Mouse (Mus musculus) MEL (cell line): ENCODE measurements around the gene Slco3a1. TPM values are rescaled to one million over a fixed set of nuclear protein-coding genes. Genes with fewer than 3 reads are reported as not detected.
"Not testable (repeated sequence)": the region's sequence is repeated elsewhere in the genome, so short reads cannot be mapped to it uniquely, and the experiment has no call there.

ENCODE experiments used
- DNase-seq: peaks from one replicate; pipeline ENCODE4 v3.0.0; 2011; ENCODE audit warnings: low read depth, low spot score
- H3K27ac ChIP-seq: 2 replicates; pipeline ENCODE4 v1.5.1; 2012; ENCODE audit warnings: low read depth, mild to moderate bottlenecking, control low read depth, low read length, moderate library complexity; ENCODE audit not compliant: control insufficient read depth
- H3K27me3 ChIP-seq, 2 experiments: fragments of 150-350 bp in 1 of 2; sonication (generic) in 1 of 2; 2 replicates each; pipeline ENCODE4 v1.6.1; 2012; ENCODE audit warnings: low read length in 2 of 2, mild to moderate bottlenecking in 2 of 2, improper control_type of control experiment in 1 of 2, moderate library complexity in 1 of 2; ENCODE audit not compliant: insufficient read depth in 2 of 2, control insufficient read depth in 1 of 2
- H3K36me3 ChIP-seq, 2 experiments: 2 replicates each; pipeline ENCODE4 v1.6.1; 2012 to 2014; ENCODE audit warnings: low read length in 2 of 2, improper control_type of control experiment in 1 of 2, inconsistent platforms in 1 of 2, mild to moderate bottlenecking in 1 of 2; ENCODE audit not compliant: insufficient read depth in 2 of 2, control insufficient read depth in 1 of 2
- H3K4me1 ChIP-seq, 2 experiments: fragments of 150-350 bp in 1 of 2; sonication (generic) in 1 of 2; 2 replicates each; pipeline ENCODE4 v1.6.1; 2012; ENCODE audit warnings: low read length in 2 of 2, improper control_type of control experiment in 1 of 2, mild to moderate bottlenecking in 1 of 2; ENCODE audit not compliant: insufficient read depth in 2 of 2, control insufficient read depth in 1 of 2
- H3K4me3 ChIP-seq, 2 experiments: fragments of 150-350 bp in 1 of 2; sonication (generic) in 1 of 2; 2 replicates each; pipeline ENCODE4 v1.5.1; 2012; ENCODE audit warnings: low read depth in 2 of 2, low read length in 2 of 2, mild to moderate bottlenecking in 2 of 2, moderate library complexity in 2 of 2, control low read depth in 1 of 2, improper control_type of control experiment in 1 of 2; ENCODE audit not compliant: control insufficient read depth in 1 of 2, insufficient read depth in 1 of 2
- H3K79me2 ChIP-seq: 2 replicates; pipeline ENCODE4 v1.6.1; 2012; ENCODE audit warnings: mild to moderate bottlenecking, low read length, moderate library complexity; ENCODE audit not compliant: control insufficient read depth, poor library complexity, insufficient read depth
- H3K9ac ChIP-seq: 2 replicates; pipeline ENCODE4 v1.6.1; 2012; ENCODE audit warnings: low read depth, mild to moderate bottlenecking, control low read depth, low read length, moderate library complexity; ENCODE audit not compliant: control insufficient read depth, poor library complexity, severe bottlenecking
- H3K9me3 ChIP-seq: fragments of 150-350 bp; sonication (generic); replicated peaks from 2 replicates; pipeline ENCODE4 v1.6.1; 2012; ENCODE audit warnings: mild to moderate bottlenecking, low read length, improper control_type of control experiment, moderate library complexity; ENCODE audit not compliant: insufficient read depth
- EP300 ChIP-seq, 2 experiments: IDR thresholded peaks; 2 replicates each; pipeline ENCODE4 v1.6.1; 2011; ENCODE audit warnings: improper control_type of control experiment in 2 of 2, low read length in 2 of 2, low read depth in 1 of 2, mild to moderate bottlenecking in 1 of 2
- GATA1 ChIP-seq: IDR thresholded peaks from 2 replicates; pipeline ENCODE4 v1.6.1; 2011; ENCODE audit warnings: low read depth, low read length, improper control_type of control experiment
- JUND ChIP-seq: IDR thresholded peaks from 2 replicates; pipeline ENCODE4 v1.6.1; 2011; ENCODE audit warnings: low read depth, mild to moderate bottlenecking, improper control_type of control experiment, low read length
- MAX ChIP-seq: IDR thresholded peaks from 2 replicates; pipeline ENCODE4 v1.6.1; 2011; ENCODE audit warnings: low read length, improper control_type of control experiment
- MXI1 ChIP-seq: IDR thresholded peaks from 2 replicates; pipeline ENCODE4 v1.6.1; 2011; ENCODE audit warnings: mild to moderate bottlenecking, low read depth, low read length, improper control_type of control experiment
- MYB ChIP-seq: IDR thresholded peaks from 2 replicates; pipeline ENCODE4 v1.6.1; 2011; ENCODE audit warnings: mild to moderate bottlenecking, low read depth, low read length, improper control_type of control experiment
- MYC ChIP-seq: IDR thresholded peaks from 2 replicates; pipeline ENCODE4 v1.6.1; 2011; ENCODE audit warnings: low read depth, mild to moderate bottlenecking, low read length, improper control_type of control experiment, moderate library complexity
- POLR2AphosphoS5 ChIP-seq: IDR thresholded peaks from 2 replicates; pipeline ENCODE4 v1.6.1; 2012; ENCODE audit warnings: low read depth, borderline replicate concordance, mild to moderate bottlenecking, inconsistent platforms, low read length, moderate library complexity, mixed read lengths
- TCF12 ChIP-seq: IDR thresholded peaks from 2 replicates; pipeline ENCODE4 v1.6.1; 2014; ENCODE audit warnings: low read depth, mild to moderate bottlenecking, inconsistent platforms, low read length, improper control_type of control experiment, moderate library complexity
- ZKSCAN1 ChIP-seq: IDR thresholded peaks from 2 replicates; pipeline ENCODE4 v1.6.1; 2012; ENCODE audit warnings: low read depth, mild to moderate bottlenecking, inconsistent platforms, low read length, improper control_type of control experiment, moderate library complexity
- ZMIZ1 ChIP-seq: IDR thresholded peaks from 2 replicates; pipeline ENCODE4 v1.6.1; 2012; ENCODE audit warnings: low read depth, mild to moderate bottlenecking, inconsistent platforms, low read length, improper control_type of control experiment, moderate library complexity
- polyA plus RNA-seq, 2 experiments: library from polyadenylated mRNA; stranded (reverse) in 1 of 2; unstranded in 1 of 2; fragments of >175 nt in 1 of 2; fragments of >200 nt in 1 of 2; gene quantifications; 2 replicates each; pipeline versions ENCODE4 v1.2.1 to v1.2.4; 2012; ENCODE audit warnings: low replicate concordance in 2 of 2, low read depth in 1 of 2; ENCODE audit not compliant: insufficient read length in 2 of 2, insufficient read depth in 1 of 2, missing spikeins in 1 of 2
- total RNA-seq: library from RNA; depleted of rRNA; stranded (reverse); fragments of 300-350 nt; gene quantifications from 2 replicates; pipeline ENCODE4 v1.2.3, GENCODE M21; 2012

Slco3a1 gene
- total and polyA plus RNA-seq, 3 experiments: 17.6 to 20.9 TPM; not detected in 1

DNA sequence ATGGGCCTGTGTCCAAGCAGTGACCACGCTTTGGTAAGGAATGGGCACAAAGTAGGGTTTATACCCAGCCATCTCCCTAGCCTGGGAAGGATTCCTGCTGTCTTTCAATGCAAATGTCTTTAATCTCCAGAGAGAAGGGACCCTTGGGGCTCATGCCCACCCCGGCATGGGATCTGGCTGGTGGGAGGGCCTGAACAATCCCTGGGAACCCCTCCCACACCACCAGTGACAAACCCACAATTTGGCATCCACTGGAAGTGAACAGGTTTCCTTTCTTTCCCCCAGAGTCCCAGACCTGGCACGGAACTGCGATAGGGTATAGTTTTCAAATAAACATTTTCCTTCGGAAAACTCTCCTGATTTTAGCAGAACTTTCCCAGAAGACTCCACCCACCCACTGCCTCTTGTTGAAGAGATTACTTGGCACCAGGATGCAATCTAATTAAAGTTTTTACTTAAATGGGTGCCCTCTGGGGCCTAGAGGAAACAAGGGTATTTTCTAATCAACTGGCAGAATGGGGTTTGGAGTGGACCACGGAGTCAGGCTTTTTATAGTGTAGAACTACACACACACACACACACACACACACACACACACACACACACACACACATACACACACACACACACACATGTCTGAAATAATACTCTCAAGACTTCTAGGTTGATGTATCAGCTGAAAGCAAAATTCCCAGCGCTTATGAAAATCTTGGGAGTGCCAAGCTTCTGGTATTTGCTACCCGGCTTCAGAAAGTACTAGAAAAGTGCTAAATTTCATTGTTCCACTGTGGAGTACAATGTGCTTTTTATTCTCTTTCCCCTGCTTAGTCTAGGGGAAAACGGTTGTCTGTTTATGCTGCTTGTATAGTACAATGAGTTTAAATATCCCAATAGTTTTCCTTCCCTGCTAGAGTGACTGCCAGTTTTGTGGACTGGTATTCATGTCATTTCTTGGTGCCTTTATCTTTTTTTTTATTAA is 140.6 kb downstream of the Slco3a1 start:
- H3K27me3 ChIP-seq: no peaks in the 10 kb centered on the region
- no peak for DNase-seq
- H3K9me3 ChIP-seq: no peaks in the 10 kb centered on the region
- H3K27ac ChIP-seq: no peak overlapping the region
- TF ChIP-seq ZKSCAN1 (no peak), ZMIZ1 (no peak), POLR2AphosphoS5 (no peak)
- no peak overlapping the region for H3K4me3 ChIP-seq
- H3K9ac ChIP-seq: no peak overlapping the region
- H3K79me2 ChIP-seq: no peaks in the 10 kb centered on the region
- H3K36me3 ChIP-seq: peaks cover 0 to 2% of the 10 kb centered on the region in 2 experiments; a peak in 2 of 4 replicates
- 0 out of 4 replicates have a peak, but pooled peaks cover 0 to 2% of the 10 kb centered on the region in 2 experiments for H3K4me1 ChIP-seq

- Histone ChIP-seq H3K4me1 (no peaks in the 10 kb centered on the region), H3K79me2 (no peaks in the 10 kb centered on the region), H3K27me3 (no peaks in the 10 kb centered on the region), H3K9me3 (no peaks in the 10 kb centered on the region), H3K9ac (no peak overlapping the region), H3K27ac (no peak overlapping the region), H3K4me3 (no peak overlapping the region), H3K36me3 (no peaks in the 10 kb centered on the region)
- TF ChIP-seq GATA1 (no peak), MAX (no peak), EP300 (IDR thresholded peaks at IDR 0.05; ENCODE audit: low read depth in 1 of 2, low read length in 2 of 2) (no peak), MYC (no peak), MXI1 (no peak), MYB (no peak), JUND (no peak), TCF12 (no peak), ZKSCAN1 (no peak)
- no peak for DNase-seq
Measured at GRCm38 (mm10) chr7:74408601-74409323, 145.8 kb downstream of the Slco3a1 start.

DNA sequence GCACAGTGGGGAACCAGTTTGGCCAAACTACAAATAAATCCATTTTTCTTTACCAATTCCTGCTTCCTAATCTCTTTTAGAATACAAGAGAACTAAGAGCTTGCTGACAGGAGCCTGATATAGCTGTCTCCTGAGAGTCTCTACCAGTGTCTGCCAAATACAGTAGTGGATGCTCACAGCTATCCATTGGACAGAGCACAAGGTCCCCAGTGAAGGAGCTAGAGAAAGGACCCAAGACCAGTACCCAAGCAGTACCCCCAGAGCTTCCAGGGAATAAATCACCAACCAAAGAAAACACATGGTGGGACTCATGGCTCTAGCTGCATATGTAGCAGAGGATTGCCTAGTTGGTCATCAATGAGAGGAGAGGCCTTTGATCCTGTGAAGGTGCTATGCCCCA is 146.7 kb downstream of the Slco3a1 start:
- H3K4me3 ChIP-seq, DNase-seq, H3K27me3 ChIP-seq, H3K4me1 ChIP-seq, H3K79me2 ChIP-seq, H3K9me3 ChIP-seq, H3K9ac ChIP-seq, H3K27ac ChIP-seq, H3K36me3 ChIP-seq: not testable (repeated sequence)
